Comparison of ENCODE assay signal across 11 mouse cellular contexts in genomic region chr2:127338012-127338411, GRCm38 (mm10). TPM values are rescaled to one million over a fixed set of nuclear protein-coding genes. Genes with fewer than 3 reads are reported as not detected.
DNase-seq lines count a peak whose midpoint lies in the region; ATAC-seq and TF ChIP-seq lines count a peak whose summit lies in the region.
"Had no signal": no experiment of that assay in that cellular context is flagged by ENCODE, and none has a peak within 500 bp of the region (broad histone marks: within the 10 kb centered on the region; RNA-seq: fewer than 3 reads in every experiment).

No protein-coding gene starts in this region.

- 49% methylated on average over 7 of the region's 7 CpGs for WGBS in heart, embryonic 16.5 days
- 15% methylated on average over 7 of the region's 7 CpGs for WGBS in thymus, adult 2 months
- WGBS in liver, postnatal 0 days (ENCODE audit: insufficient replicate concordance): 36% methylated on average over 7 of the region's 7 CpGs

- peak overlapping the region; percentile 26; the same call in 1 of the 2 replicates for H3K27ac ChIP-seq in heart, embryonic 16.5 days (ENCODE audit: low read length)
- H3K27ac ChIP-seq in thymus, adult 2 months (ENCODE audit: control insufficient read depth, insufficient read depth, low read length): peak overlapping the region; percentile 97; the same call in 1 of the 2 replicates
- 0 out of 2 replicates have a peak overlapping the region, but pooled peaks have one; percentile 29 for H3K27ac ChIP-seq in liver, postnatal 0 days (ENCODE audit: low read depth)
- H3K27ac ChIP-seq: limb, embryonic 15.5 days had no signal

- TF ChIP-seq EP300 in liver, postnatal 0 days (IDR thresholded peaks at IDR 0.05; ENCODE audit: low read depth): no peak

- intact Hi-C loops in heart, postnatal 25 days (cut with DNase I): no loop called here

- TF ChIP-seq POLR2A in thymus, adult 2 months (IDR thresholded peaks at IDR 0.05; ENCODE audit: control insufficient read depth, extremely low read depth, insufficient read depth, low read length, poor library complexity): no peak

- H3K4me1 ChIP-seq in heart, embryonic 16.5 days (ENCODE audit: control insufficient read depth, insufficient read depth, low read length): peaks cover 8% of the 10 kb centered on the region
- H3K4me1 ChIP-seq in thymus, adult 2 months (replicated peaks; ENCODE audit: control insufficient read depth, insufficient read depth, low read length): peaks cover 35% of the 10 kb centered on the region
- H3K4me1 ChIP-seq in liver, postnatal 0 days (ENCODE audit: insufficient read depth): peaks cover 20% of the 10 kb centered on the region

- peaks cover 16% of the 10 kb centered on the region for H3K27me3 ChIP-seq in heart, embryonic 16.5 days (ENCODE audit: control insufficient read depth, insufficient read depth, low read length)
- H3K27me3 ChIP-seq in thymus, adult 2 months (ENCODE audit: control insufficient read depth, insufficient read depth, low read length): no peaks in the 10 kb centered on the region
- peaks cover 12% of the 10 kb centered on the region for H3K27me3 ChIP-seq in liver, postnatal 0 days (ENCODE audit: insufficient read depth, low read length)

- H3K9ac ChIP-seq in heart, embryonic 16.5 days (ENCODE audit: low read length): peak overlapping the region; percentile 72; the same call in 1 of the 2 replicates
- H3K9ac ChIP-seq in liver, postnatal 0 days (replicated peaks): no peak overlapping the region
- H3K9ac ChIP-seq: forebrain, postnatal 0 days; limb, embryonic 15.5 days had no signal

- TF ChIP-seq CTCF in thymus, adult 2 months (IDR thresholded peaks at IDR 0.05; ENCODE audit: borderline replicate concordance, control insufficient read depth, extremely low read depth, insufficient read depth, low read length, poor library complexity): no peak
- no peak for TF ChIP-seq CTCF in liver, postnatal 0 days (IDR thresholded peaks at IDR 0.05; ENCODE audit: low read depth)

- H3K9me3 ChIP-seq in heart, embryonic 16.5 days (replicated peaks; ENCODE audit: control insufficient read depth, low read length): no peaks in the 10 kb centered on the region
- no peaks in the 10 kb centered on the region for H3K9me3 ChIP-seq in liver, postnatal 0 days (ENCODE audit: low read length)
- H3K9me3 ChIP-seq: limb, embryonic 15.5 days had no signal

- ATAC-seq in heart, embryonic 16.5 days (replicated peaks; ENCODE audit: extremely low read depth, insufficient read depth, low FRiP score): no peak
- no peak for ATAC-seq in liver, postnatal 0 days
- ATAC-seq: forebrain, postnatal 0 days had no signal

- H3K4me2 ChIP-seq in heart, embryonic 16.5 days (ENCODE audit: low read depth, low read length): peak overlapping the region; percentile 91
- peak overlapping the region; percentile 89 for H3K4me2 ChIP-seq in liver, postnatal 0 days (ENCODE audit: low read depth, low read length)
- H3K4me2 ChIP-seq: limb, embryonic 15.5 days had no signal

- H3K4me3 ChIP-seq in heart, embryonic 16.5 days (ENCODE audit: low read length): peak overlapping the region; percentile 61
- peak overlapping the region; percentile 85 for H3K4me3 ChIP-seq in thymus, adult 2 months (ENCODE audit: control insufficient read depth, insufficient read depth, low read length)
- H3K4me3 ChIP-seq in liver, postnatal 0 days (ENCODE audit: low read depth, low read length): peak overlapping the region; percentile 61; the same call in 1 of the 2 replicates

- no peaks in the 10 kb centered on the region for H3K36me3 ChIP-seq in heart, embryonic 16.5 days (ENCODE audit: control insufficient read depth, insufficient read depth)
- peaks cover 15% of the 10 kb centered on the region; the same call in 1 of the 2 replicates for H3K36me3 ChIP-seq in thymus, adult 2 months (ENCODE audit: control insufficient read depth, insufficient read depth, low read length)
- no peaks in the 10 kb centered on the region; the same call in 1 of the 2 replicates for H3K36me3 ChIP-seq in liver, postnatal 0 days (replicated peaks; ENCODE audit: insufficient read depth, low read length)
- H3K36me3 ChIP-seq: G1E; limb, embryonic 15.5 days had no signal

- DNase-seq in heart, postnatal 25 days (ENCODE audit: low spot score): no peak
- peak; percentile 47 for DNase-seq in thymus, adult 2 months
- no peak for DNase-seq in thymus, postnatal 0 days (ENCODE audit: low spot score)
- DNase-seq in liver, postnatal 0 days: no peak
- peak; percentile 41 for DNase-seq in thymus, postnatal 4 days
- DNase-seq in adrenal gland, postnatal 14 days: no peak
- no peak for DNase-seq in kidney, adult 18-20 months
- DNase-seq: forebrain, postnatal 0 days had no signal

RNA-seq across cellular contexts. Expression of gene Astl, which starts 0.4 kb away (rescaled TPM):
- polyA plus RNA-seq in heart, embryonic 16.5 days (2015; fragmentation: Nextera tagmentation; extraction: Ambion mirVana): not detected in 2 replicates
- not detected for total RNA-seq in heart, postnatal 25 days (2021)
- 0.20 and 0.31 TPM in 2 replicates for polyA plus RNA-seq in thymus, adult 2 months (2012; rRNA removed)
- polyA plus RNA-seq in thymus, postnatal 0 days (2015; fragmentation: Nextera tagmentation; extraction: Ambion mirVana): 0.14 and 0.39 TPM in 2 replicates
- not detected in 2 replicates for polyA plus RNA-seq in liver, postnatal 0 days (2015; fragmentation: Nextera tagmentation; extraction: Ambion mirVana)
- total RNA-seq in adrenal gland, postnatal 14 days (2021): not detected in 2 replicates
- total RNA-seq: forebrain, postnatal 0 days had no signal
- polyA plus RNA-seq: forebrain, postnatal 0 days; G1E had no signal

RNA-seq across cellular contexts. Expression of gene Dusp2, which starts 2.1 kb away (rescaled TPM):
- polyA plus RNA-seq in heart, embryonic 16.5 days (2015; fragmentation: Nextera tagmentation; extraction: Ambion mirVana): 10.4 and 18.1 TPM in 2 replicates
- total RNA-seq in heart, postnatal 25 days (2021): under 1 TPM; 0.31 to 0.49 TPM
- polyA plus RNA-seq in thymus, adult 2 months (2012; rRNA removed): 163 and 212 TPM in 2 replicates
- polyA plus RNA-seq in thymus, postnatal 0 days (2015; fragmentation: Nextera tagmentation; extraction: Ambion mirVana): 145 and 188 TPM in 2 replicates
- 5.6 and 5.9 TPM in 2 replicates for polyA plus RNA-seq in liver, postnatal 0 days (2015; fragmentation: Nextera tagmentation; extraction: Ambion mirVana)
- 1.9 and 9.9 TPM in 2 replicates for total RNA-seq in adrenal gland, postnatal 14 days (2021)
- polyA plus RNA-seq: G1E had no signal

RNA-seq across cellular contexts. Expression of gene Adra2b, which starts 25.0 kb away (rescaled TPM):
- 1.3 and 1.4 TPM in 2 replicates for polyA plus RNA-seq in heart, embryonic 16.5 days (2015; fragmentation: Nextera tagmentation; extraction: Ambion mirVana)
- total RNA-seq in heart, postnatal 25 days (2021): under 1 TPM; 0.61 to 0.88 TPM
- 0.13 and 0.20 TPM in 2 replicates for polyA plus RNA-seq in thymus, adult 2 months (2012; rRNA removed)
- 0.47 and 0.50 TPM in 2 replicates for polyA plus RNA-seq in thymus, postnatal 0 days (2015; fragmentation: Nextera tagmentation; extraction: Ambion mirVana)
- polyA plus RNA-seq in liver, postnatal 0 days (2015; fragmentation: Nextera tagmentation; extraction: Ambion mirVana): 4.7 and 4.8 TPM in 2 replicates
- 2.6 TPM in 2 replicates for total RNA-seq in adrenal gland, postnatal 14 days (2021)
- polyA plus RNA-seq: G1E had no signal

Comparison
In these comparisons a context has a peak if more than half of its experiments do, and no peak if none do; other contexts are left out.
1. DNase-seq: peak in thymus, adult 2 months (single experiment) and thymus, postnatal 4 days (single experiment); none in heart, postnatal 25 days (single experiment), thymus, postnatal 0 days (single experiment), liver, postnatal 0 days (single experiment), adrenal gland, postnatal 14 days (single experiment) and kidney, adult 18-20 months (single experiment).
2. H3K27ac ChIP-seq: peak in every context shown above with its lines; median percentile 97 in thymus, adult 2 months; 29 in liver, postnatal 0 days; 26 in heart, embryonic 16.5 days.
3. Peak in every context shown above with its lines, with median percentiles within 50 percentile points of each other: H3K4me3 ChIP-seq.